Comparison of ENCODE assay signal across 14 mouse cellular contexts in genomic region chr7:41451864-41452263, GRCm38 (mm10). TPM values are rescaled to one million over a fixed set of nuclear protein-coding genes. Genes with fewer than 3 reads are reported as not detected.
DNase-seq lines count a peak whose midpoint lies in the region; ATAC-seq lines count a peak whose summit lies in the region.
"Had no signal": no experiment of that assay in that cellular context is flagged by ENCODE, and none has a peak within 500 bp of the region (broad histone marks: within the 10 kb centered on the region; RNA-seq: fewer than 3 reads in every experiment).

No protein-coding gene starts in this region.

- no peaks in the 10 kb centered on the region for H3K36me3 ChIP-seq in limb, embryonic 12.5 days
- no peaks in the 10 kb centered on the region for H3K36me3 ChIP-seq in neural tube, embryonic 15.5 days

- no peak overlapping the region for H3K4me3 ChIP-seq in limb, embryonic 12.5 days (replicated peaks)
- no peak overlapping the region for H3K4me3 ChIP-seq in neural tube, embryonic 15.5 days (replicated peaks)

- peaks cover 15% of the 10 kb centered on the region for H3K9me3 ChIP-seq in limb, embryonic 12.5 days
- H3K9me3 ChIP-seq in neural tube, embryonic 15.5 days (replicated peaks), result no peaks in the 10 kb centered on the region

- peak; percentile 5 for DNase-seq in kidney, postnatal 10 days
- DNase-seq in kidney, postnatal 36 days, result no peak
- DNase-seq in embryo, embryonic 9.5 days (ENCODE audit: extremely low spot score), result peak; percentile 17
- no peak for DNase-seq in right cerebral cortex, postnatal 14 days
- DNase-seq: adrenal gland, adult 2 months; cerebellum, adult 11-12 months; right cerebral cortex, postnatal 4 days had no signal

- no peak overlapping the region for H3K27ac ChIP-seq in limb, embryonic 12.5 days
- no peak overlapping the region for H3K27ac ChIP-seq in neural tube, embryonic 15.5 days (replicated peaks)

- WGBS in limb, embryonic 12.5 days, result 6% methylated on average over 10 of the region's 10 CpGs
- WGBS in neural tube, embryonic 15.5 days, result 9% methylated on average over 10 of the region's 10 CpGs

- peak overlapping the region; percentile 13; the same call in 1 of the 2 replicates for H3K4me2 ChIP-seq in limb, embryonic 12.5 days
- H3K4me2 ChIP-seq in neural tube, embryonic 15.5 days, result peak overlapping the region; percentile 28

- no peak for ATAC-seq in limb, embryonic 12.5 days (ENCODE audit: insufficient number of reproducible peaks, insufficient read depth, low FRiP score, low TSS enrichment, low read depth)
- peak; percentile 57; the same call in 1 of the 2 replicates for ATAC-seq in neural tube, embryonic 15.5 days (ENCODE audit: low FRiP score)
- ATAC-seq in megakaryocyte-erythroid progenitor cell, adult 5-6 weeks (replicated peaks; ENCODE audit: low FRiP score, low TSS enrichment, poor library complexity, severe bottlenecking), result no peak
- ATAC-seq: inflammation-experienced regulatory T-cells, adult 6 months had no signal

- no peaks in the 10 kb centered on the region for H3K27me3 ChIP-seq in limb, embryonic 12.5 days
- H3K27me3 ChIP-seq in neural tube, embryonic 15.5 days (replicated peaks), result no peaks in the 10 kb centered on the region

- H3K9ac ChIP-seq in limb, embryonic 12.5 days (replicated peaks), result no peak overlapping the region
- peak overlapping the region; percentile 30; the same call in 1 of the 2 replicates for H3K9ac ChIP-seq in neural tube, embryonic 15.5 days (replicated peaks)

- no peaks in the 10 kb centered on the region for H3K4me1 ChIP-seq in limb, embryonic 12.5 days (replicated peaks)
- no peaks in the 10 kb centered on the region for H3K4me1 ChIP-seq in neural tube, embryonic 15.5 days

RNA-seq across cellular contexts. Expression of gene Vmn2r57, which starts 3.4 kb away (rescaled TPM):
- polyA plus RNA-seq in limb, embryonic 12.5 days (2016; fragmentation: Nextera tagmentation; extraction: Ambion mirVana), result 0.29 and 0.41 TPM in 2 replicates
- 0.64 and 0.77 TPM in 2 replicates for polyA plus RNA-seq in neural tube, embryonic 15.5 days (2015; fragmentation: Nextera tagmentation; extraction: Ambion mirVana)
- 0.10 TPM in 1 of 2 replicates, not detected in the other for total RNA-seq in megakaryocyte-erythroid progenitor cell, adult 5-6 weeks (2014; fragmentation: Nextera tagmentation)
- total RNA-seq in megakaryocyte-erythroid progenitor cell, adult 5-6 weeks (2017), result not detected in 2 replicates
- total RNA-seq: granulocyte monocyte progenitor cell, adult 5-6 weeks had no signal
- polyA plus RNA-seq: liver, embryonic 16.5 days had no signal

RNA-seq across cellular contexts. Expression of gene Gm20449, which starts 47.4 kb away (rescaled TPM):
- 0.16 and 0.19 TPM in 2 replicates for polyA plus RNA-seq in limb, embryonic 12.5 days (2016; fragmentation: Nextera tagmentation; extraction: Ambion mirVana)
- polyA plus RNA-seq in neural tube, embryonic 15.5 days (2015; fragmentation: Nextera tagmentation; extraction: Ambion mirVana), result 0.09 and 0.20 TPM in 2 replicates
- not detected in 2 replicates for total RNA-seq in megakaryocyte-erythroid progenitor cell, adult 5-6 weeks (2014; fragmentation: Nextera tagmentation)
- total RNA-seq in megakaryocyte-erythroid progenitor cell, adult 5-6 weeks (2017), result not detected in 2 replicates
- total RNA-seq: granulocyte monocyte progenitor cell, adult 5-6 weeks; MEL had no signal
- polyA plus RNA-seq: adrenal gland, adult 2 months; inflammation-experienced regulatory T-cells, adult 6 months; liver, embryonic 16.5 days had no signal

RNA-seq across cellular contexts. Expression of gene AW146154, which starts 47.8 kb away (rescaled TPM):
- 12.0 and 13.3 TPM in 2 replicates for polyA plus RNA-seq in limb, embryonic 12.5 days (2016; fragmentation: Nextera tagmentation; extraction: Ambion mirVana)
- polyA plus RNA-seq in neural tube, embryonic 15.5 days (2015; fragmentation: Nextera tagmentation; extraction: Ambion mirVana), result 4.4 and 6.2 TPM in 2 replicates
- 16.5 and 20.2 TPM in 2 replicates for total RNA-seq in megakaryocyte-erythroid progenitor cell, adult 5-6 weeks (2014; fragmentation: Nextera tagmentation)
- total RNA-seq in megakaryocyte-erythroid progenitor cell, adult 5-6 weeks (2017), result 10.5 and 23.2 TPM in 2 replicates

RNA-seq across cellular contexts. Expression of gene AI987944, which starts 58.7 kb away (rescaled TPM):
- 9.4 and 9.7 TPM in 2 replicates for polyA plus RNA-seq in limb, embryonic 12.5 days (2016; fragmentation: Nextera tagmentation; extraction: Ambion mirVana)
- polyA plus RNA-seq in neural tube, embryonic 15.5 days (2015; fragmentation: Nextera tagmentation; extraction: Ambion mirVana), result 9.3 and 10.4 TPM in 2 replicates
- 10.7 and 17.8 TPM in 2 replicates for total RNA-seq in megakaryocyte-erythroid progenitor cell, adult 5-6 weeks (2014; fragmentation: Nextera tagmentation)
- total RNA-seq in megakaryocyte-erythroid progenitor cell, adult 5-6 weeks (2017), result 13.0 and 22.5 TPM in 2 replicates

Comparison
In these comparisons a context has a peak if more than half of its experiments do, and no peak if none do; other contexts are left out.
1. DNase-seq: peak in kidney, postnatal 10 days (single experiment) and embryo, embryonic 9.5 days (single experiment); none in kidney, postnatal 36 days (0 of 2) and right cerebral cortex, postnatal 14 days (single experiment).